Mouse (Mus musculus) kidney, adult 9 months (tissue): ENCODE data around the gene Obscn.
A peak's percentile ranks its signal among the peaks of the same experiment; 100 is the strongest.

Experiments used
- DNase-seq: peaks from one replicate; pipeline ENCODE4 v3.0.0; 2022

Obscn gene

GRCm38 (mm10) chr11:59044703-59045330 is 91.4 kb downstream of the Obscn start:
- DNase-seq, result no peak

GRCm38 (mm10) chr11:59029003-59029402 is 107.2 kb downstream of the Obscn start:
- DNase-seq, result no peak

GRCm38 (mm10) chr11:59026411-59026810 is 109.8 kb downstream of the Obscn start:
- DNase-seq, result peak; percentile 15

- no peak for DNase-seq
These were observed 121.2 kb downstream of the Obscn start for GRCm38 (mm10) chr11:59015052-59015451.

GRCm38 (mm10) chr11:59002327-59003079 is 133.7 kb downstream of the Obscn start:
- DNase-seq, result no peak

- DNase-seq, result no peak
These were observed 135.6 kb downstream of the Obscn start for GRCm38 (mm10) chr11:59000635-59001034.

- no peak for DNase-seq
These were observed 136.4 kb downstream of the Obscn start for GRCm38 (mm10) chr11:58999830-59000229.

- no peak for DNase-seq
These were observed 137.0 kb downstream of the Obscn start for GRCm38 (mm10) chr11:58999158-58999557.

- no peak for DNase-seq
These were observed 138.7 kb downstream of the Obscn start for GRCm38 (mm10) chr11:58997541-58997940.

- DNase-seq, result no peak
These were observed 140.3 kb downstream of the Obscn start for GRCm38 (mm10) chr11:58995807-58996370.

GRCm38 (mm10) chr11:58995061-58995806 is 141.0 kb downstream of the Obscn start:
- no peak for DNase-seq

- peak; percentile 57 for DNase-seq
These were observed 141.8 kb downstream of the Obscn start for GRCm38 (mm10) chr11:58994337-58994826.

GRCm38 (mm10) chr11:58993091-58993670 is 143.0 kb downstream of the Obscn start:
- no peak for DNase-seq

- no peak for DNase-seq
These were observed 144.3 kb downstream of the Obscn start for GRCm38 (mm10) chr11:58991911-58992310.

GRCm38 (mm10) chr11:58990794-58991193 is 145.4 kb downstream of the Obscn start:
- no peak for DNase-seq

- no peak for DNase-seq
These were observed 146.1 kb downstream of the Obscn start for GRCm38 (mm10) chr11:58990141-58990540.

- DNase-seq, result no peak
These were observed 147.0 kb downstream of the Obscn start for GRCm38 (mm10) chr11:58989166-58989565.

- DNase-seq, result no peak
These were observed 150.8 kb downstream of the Obscn start for GRCm38 (mm10) chr11:58985299-58985917.

- DNase-seq, result no peak
These were observed 151.5 kb downstream of the Obscn start for GRCm38 (mm10) chr11:58984657-58985056.

GRCm38 (mm10) chr11:58983691-58984341 is 152.4 kb downstream of the Obscn start:
- no peak for DNase-seq

- DNase-seq, result no peak
These were observed 153.6 kb downstream of the Obscn start for GRCm38 (mm10) chr11:58982471-58983097.
